In genomic region chr15:99093291-99094258, GRCm38 (mm10) we compare ENCODE assay signal across 8 mouse cellular contexts. TPM values are rescaled to one million over a fixed set of nuclear protein-coding genes. Genes with fewer than 3 reads are reported as not detected.
DNase-seq lines count a peak whose midpoint lies in the region; ATAC-seq lines count a peak whose summit lies in the region.

No protein-coding gene starts in this region.

- peak overlapping the region; percentile 71 for H3K9ac ChIP-seq in heart, embryonic 13.5 days

- no peak overlapping the region for H3K27ac ChIP-seq in heart, embryonic 13.5 days (replicated peaks)

- H3K4me3 ChIP-seq in heart, embryonic 13.5 days = peak overlapping the region; percentile 53

- H3K27me3 ChIP-seq in heart, embryonic 13.5 days (replicated peaks) = peaks cover 98% of the 10 kb centered on the region
- H3K27me3 ChIP-seq in splenic B cell, adult 2 months (ENCODE audit: control insufficient read depth, insufficient read depth, low read length, poor library complexity, severe bottlenecking) = peaks cover 2% of the 10 kb centered on the region; the same call in 1 of the 2 replicates

- intact Hi-C loops in left cerebral cortex, postnatal 25 days (cut with DNase I) = loop anchor here (10.0 kb wide), 1 partner anchor 209 kb away; no protein-coding TSS in a partner anchor

- no peaks in the 10 kb centered on the region for H3K9me3 ChIP-seq in heart, embryonic 13.5 days

- peaks cover 49% of the 10 kb centered on the region for H3K4me1 ChIP-seq in heart, embryonic 13.5 days

- WGBS in heart, embryonic 13.5 days = 2% methylated on average over 56 of the region's 56 CpGs

- peak overlapping the region; percentile 80 for H3K4me2 ChIP-seq in heart, embryonic 13.5 days

- peak; percentile 16 to 26 for DNase-seq in left cerebral cortex, postnatal 25 days (ENCODE audit: low spot score in 2 of 2)
- DNase-seq in left cerebral cortex, adult 9 months (ENCODE audit: low spot score in 2 of 2) = no peak
- peak; percentile 39 to 44 for DNase-seq in cerebellum, postnatal 36 days
- peak; percentile 46 for DNase-seq in kidney, postnatal 14 days
- DNase-seq in lung, postnatal 25 days (ENCODE audit: low spot score) = peak; percentile 34
- DNase-seq in splenic B cell, adult 2 months (ENCODE audit: low read depth, low spot score) = peak; percentile 44
- no peak for DNase-seq in thymus, postnatal 36 days

- H3K36me3 ChIP-seq in heart, embryonic 13.5 days = no peaks in the 10 kb centered on the region
- H3K36me3 ChIP-seq in splenic B cell, adult 2 months (ENCODE audit: control insufficient read depth, insufficient read depth, low read length, poor library complexity, severe bottlenecking) = no peaks in the 10 kb centered on the region

- no peak for ATAC-seq in heart, embryonic 13.5 days (ENCODE audit: extremely low read depth, insufficient number of reproducible peaks, low FRiP score, low TSS enrichment)

RNA-seq across cellular contexts. Expression of gene Dnajc22, which starts 0.6 kb away (rescaled TPM):
- total RNA-seq in left cerebral cortex, postnatal 25 days (2021) = under 1 TPM in 1 of 2 experiments, not detected in 1; 0.30 TPM
- polyA plus RNA-seq in heart, embryonic 13.5 days (2015; fragmentation: Nextera tagmentation; extraction: Ambion mirVana) = 1.0 and 1.8 TPM in 2 replicates

RNA-seq across cellular contexts. Expression of gene C1ql4, which starts 6.0 kb away (rescaled TPM):
- total RNA-seq in left cerebral cortex, postnatal 25 days (2021) = not detected
- polyA plus RNA-seq in heart, embryonic 13.5 days (2015; fragmentation: Nextera tagmentation; extraction: Ambion mirVana) = 0.16 and 0.25 TPM in 2 replicates

RNA-seq across cellular contexts. Expression of gene Troap, which starts 19.2 kb away (rescaled TPM):
- total RNA-seq in left cerebral cortex, postnatal 25 days (2021) = under 1 TPM; 0.69 TPM
- polyA plus RNA-seq in heart, embryonic 13.5 days (2015; fragmentation: Nextera tagmentation; extraction: Ambion mirVana) = 27.1 and 27.8 TPM in 2 replicates

RNA-seq across cellular contexts. Expression of gene Spats2, which starts 32.1 kb away (rescaled TPM):
- 10 to 100 TPM; 36.2 to 37.0 TPM for total RNA-seq in left cerebral cortex, postnatal 25 days (2021)
- polyA plus RNA-seq in heart, embryonic 13.5 days (2015; fragmentation: Nextera tagmentation; extraction: Ambion mirVana) = 31.8 and 34.5 TPM in 2 replicates

RNA-seq across cellular contexts. Expression of gene Prph, which starts 38.6 kb away (rescaled TPM):
- total RNA-seq in left cerebral cortex, postnatal 25 days (2021) = 1 to 10 TPM; 1.4 to 1.6 TPM
- polyA plus RNA-seq in heart, embryonic 13.5 days (2015; fragmentation: Nextera tagmentation; extraction: Ambion mirVana) = 0.56 and 1.7 TPM in 2 replicates

Comparison
In these comparisons a context has a peak if more than half of its experiments do, and no peak if none do; other contexts are left out.
1. DNase-seq: peak in left cerebral cortex, postnatal 25 days (2 of 2), cerebellum, postnatal 36 days (2 of 2), kidney, postnatal 14 days (single experiment), lung, postnatal 25 days (single experiment) and splenic B cell, adult 2 months (single experiment); none in left cerebral cortex, adult 9 months (0 of 2) and thymus, postnatal 36 days (0 of 2).